31 mouse cellular contexts compared by ENCODE assay signal in genomic region chr15:79122546-79122945, GRCm38 (mm10). TPM values are rescaled to one million over a fixed set of nuclear protein-coding genes. Genes with fewer than 3 reads are reported as not detected.
DNase-seq lines count a peak whose midpoint lies in the region; ATAC-seq and TF ChIP-seq lines count a peak whose summit lies in the region.
"Had no signal": no experiment of that assay in that cellular context is flagged by ENCODE, and none has a peak within 500 bp of the region (broad histone marks: within the 10 kb centered on the region; RNA-seq: fewer than 3 reads in every experiment).

No protein-coding gene starts in this region.

- WGBS in heart, embryonic 16.5 days: 84% methylated on average over 13 of the region's 13 CpGs
- 78% methylated on average over 13 of the region's 13 CpGs for whole genome bisulfite sequencing in liver, embryonic 14.5 days (ENCODE audit: insufficient replicate concordance)
- 79% methylated on average over 13 of the region's 13 CpGs for WGBS in liver, embryonic 11.5 days
- WGBS in stomach, postnatal 0 days: 80% methylated on average over 13 of the region's 13 CpGs

- no peak overlapping the region for H3K4me3 ChIP-seq in heart, embryonic 16.5 days (ENCODE audit: low read length)
- no peak overlapping the region for H3K4me3 ChIP-seq in liver, embryonic 14.5 days (ENCODE audit: insufficient read depth in 1 of 2, low read depth in 2 of 2, low read length in 2 of 2)
- H3K4me3 ChIP-seq in liver, embryonic 11.5 days (ENCODE audit: low read depth, low read length): no peak overlapping the region
- H3K4me3 ChIP-seq in stomach, postnatal 0 days (ENCODE audit: low read depth, low read length): no peak overlapping the region
- H3K4me3 ChIP-seq: embryonic facial prominence, embryonic 12.5 days; forebrain, embryonic 15.5 days; hindbrain, embryonic 15.5 days; limb, embryonic 10.5 days; limb, embryonic 15.5 days; liver, embryonic 15.5 days; midbrain, embryonic 12.5 days; neural tube, embryonic 13.5 days had no signal

- TF ChIP-seq EP300 in liver, embryonic 14.5 days (IDR thresholded peaks at IDR 0.05; ENCODE audit: low read depth): no peak
- no peak for TF ChIP-seq EP300 in stomach, postnatal 0 days (optimal IDR thresholded peaks at IDR 0.05)

- H3K9ac ChIP-seq in heart, embryonic 16.5 days (ENCODE audit: low read length): peak overlapping the region; percentile 13
- H3K9ac ChIP-seq in liver, embryonic 14.5 days (replicated peaks): no peak overlapping the region
- no peak overlapping the region for H3K9ac ChIP-seq in liver, embryonic 11.5 days (ENCODE audit: low read depth, low read length)
- H3K9ac ChIP-seq in stomach, postnatal 0 days (ENCODE audit: low read length): no peak overlapping the region
- H3K9ac ChIP-seq: embryonic facial prominence, embryonic 12.5 days; forebrain, embryonic 15.5 days; hindbrain, embryonic 15.5 days; limb, embryonic 15.5 days; liver, embryonic 15.5 days; lung, embryonic 14.5 days; midbrain, embryonic 12.5 days; neural tube, embryonic 13.5 days had no signal

- ATAC-seq in heart, embryonic 16.5 days (replicated peaks; ENCODE audit: extremely low read depth, insufficient read depth, low FRiP score): no peak
- no peak for ATAC-seq in liver, embryonic 14.5 days (ENCODE audit: insufficient read depth)
- no peak for ATAC-seq in liver, embryonic 11.5 days (replicated peaks; ENCODE audit: low FRiP score)
- no peak for ATAC-seq in stomach, postnatal 0 days (ENCODE audit: low FRiP score, low TSS enrichment)
- ATAC-seq: forebrain, embryonic 15.5 days; Patski had no signal

- 0 out of 2 replicates have a peak, but pooled peaks have one; percentile 20 for TF ChIP-seq CTCF in liver, embryonic 14.5 days (IDR thresholded peaks at IDR 0.05; ENCODE audit: low read depth)
- TF ChIP-seq CTCF in stomach, postnatal 0 days (IDR thresholded peaks at IDR 0.05; ENCODE audit: low read depth): peak; percentile 22; the same call in 1 of the 2 replicates

- peaks cover 60% of the 10 kb centered on the region for H3K36me3 ChIP-seq in heart, embryonic 16.5 days (ENCODE audit: control insufficient read depth, insufficient read depth)
- no peaks in the 10 kb centered on the region for H3K36me3 ChIP-seq in liver, embryonic 14.5 days (replicated peaks; ENCODE audit: control insufficient read depth, insufficient read depth, low read depth)
- peaks cover 26% of the 10 kb centered on the region for H3K36me3 ChIP-seq in liver, embryonic 11.5 days (ENCODE audit: control insufficient read depth, insufficient read depth, low read length)
- H3K36me3 ChIP-seq in stomach, postnatal 0 days (ENCODE audit: control insufficient read depth, insufficient read depth, low read length): peaks cover 68% of the 10 kb centered on the region

- H3K9me3 ChIP-seq in heart, embryonic 16.5 days (replicated peaks; ENCODE audit: control insufficient read depth, low read length): no peaks in the 10 kb centered on the region
- H3K9me3 ChIP-seq in liver, embryonic 14.5 days (ENCODE audit: control insufficient read depth, low read length): no peaks in the 10 kb centered on the region
- no peaks in the 10 kb centered on the region for H3K9me3 ChIP-seq in liver, embryonic 11.5 days (ENCODE audit: control insufficient read depth, low read length)
- H3K9me3 ChIP-seq in stomach, postnatal 0 days (ENCODE audit: control insufficient read depth, low read length): no peaks in the 10 kb centered on the region
- H3K9me3 ChIP-seq: embryonic facial prominence, embryonic 12.5 days; forebrain, embryonic 15.5 days; hindbrain, embryonic 15.5 days; limb, embryonic 10.5 days; limb, embryonic 15.5 days; liver, embryonic 15.5 days; midbrain, embryonic 12.5 days; neural tube, embryonic 13.5 days had no signal

- H3K27me3 ChIP-seq in heart, embryonic 16.5 days (ENCODE audit: control insufficient read depth, insufficient read depth, low read length): no peaks in the 10 kb centered on the region
- no peaks in the 10 kb centered on the region for H3K27me3 ChIP-seq in liver, embryonic 14.5 days (ENCODE audit: control insufficient read depth, insufficient read depth, low read length)
- no peaks in the 10 kb centered on the region for H3K27me3 ChIP-seq in liver, embryonic 11.5 days (replicated peaks; ENCODE audit: control insufficient read depth, insufficient read depth, low read length)
- no peaks in the 10 kb centered on the region for H3K27me3 ChIP-seq in stomach, postnatal 0 days (ENCODE audit: control insufficient read depth, insufficient read depth, low read length)
- H3K27me3 ChIP-seq: embryonic facial prominence, embryonic 12.5 days; forebrain, embryonic 15.5 days; hindbrain, embryonic 15.5 days; limb, embryonic 15.5 days; liver, embryonic 15.5 days; midbrain, embryonic 12.5 days; neural tube, embryonic 13.5 days; Patski had no signal

- H3K27ac ChIP-seq in heart, embryonic 16.5 days (ENCODE audit: low read length): peak overlapping the region; percentile 95
- no peak overlapping the region for H3K27ac ChIP-seq in liver, embryonic 14.5 days
- no peak overlapping the region for H3K27ac ChIP-seq in liver, embryonic 11.5 days (ENCODE audit: low read depth, low read length)
- H3K27ac ChIP-seq in stomach, postnatal 0 days (replicated peaks): no peak overlapping the region
- H3K27ac ChIP-seq: embryonic facial prominence, embryonic 12.5 days; forebrain, embryonic 15.5 days; hindbrain, embryonic 15.5 days; limb, embryonic 10.5 days; limb, embryonic 15.5 days; liver, embryonic 15.5 days; midbrain, embryonic 12.5 days; neural tube, embryonic 13.5 days had no signal

- peaks cover 24% of the 10 kb centered on the region for H3K4me1 ChIP-seq in heart, embryonic 16.5 days (ENCODE audit: control insufficient read depth, insufficient read depth, low read length)
- no peaks in the 10 kb centered on the region for H3K4me1 ChIP-seq in liver, embryonic 14.5 days (replicated peaks; ENCODE audit: control insufficient read depth in 2 of 2, insufficient read depth in 2 of 2, low read length in 1 of 2)
- no peaks in the 10 kb centered on the region for H3K4me1 ChIP-seq in liver, embryonic 11.5 days (replicated peaks; ENCODE audit: control insufficient read depth, insufficient read depth, low read length)
- no peaks in the 10 kb centered on the region for H3K4me1 ChIP-seq in stomach, postnatal 0 days (replicated peaks; ENCODE audit: control insufficient read depth, insufficient read depth)
- H3K4me1 ChIP-seq: embryonic facial prominence, embryonic 12.5 days; forebrain, embryonic 15.5 days; hindbrain, embryonic 15.5 days; limb, embryonic 10.5 days; limb, embryonic 15.5 days; liver, embryonic 15.5 days; midbrain, embryonic 12.5 days; neural tube, embryonic 13.5 days had no signal

- DNase-seq in heart, adult 11 months: peak; percentile 90
- DNase-seq in heart, postnatal 4 days: no peak
- DNase-seq in heart, adult 8-10 months (ENCODE audit: low spot score): no peak
- no peak for DNase-seq in liver, embryonic 14.5 days (ENCODE audit: low read depth in 3 of 3, low spot score in 3 of 3)
- DNase-seq in liver, embryonic 11.5 days (ENCODE audit: low spot score): no peak
- DNase-seq in stomach, postnatal 0 days (ENCODE audit: low spot score): no peak
- DNase-seq: cerebellum, adult 11-12 months; cerebellum, adult 9-11 months; embryo, embryonic 11 days; gastrocnemius, postnatal 14 days; kidney, adult 18-20 months; kidney, postnatal 4 days; lung, embryonic 14.5 days; lung, postnatal 36 days; right cerebral cortex, postnatal 4 days; thymus, adult 2 months; thymus, postnatal 36 days had no signal

- no peak overlapping the region for H3K4me2 ChIP-seq in heart, embryonic 16.5 days (ENCODE audit: low read depth, low read length)
- no peak overlapping the region for H3K4me2 ChIP-seq in liver, embryonic 14.5 days (ENCODE audit: low read depth)
- H3K4me2 ChIP-seq in liver, embryonic 11.5 days: no peak overlapping the region
- no peak overlapping the region for H3K4me2 ChIP-seq in stomach, postnatal 0 days (replicated peaks; ENCODE audit: low read depth)
- H3K4me2 ChIP-seq: embryonic facial prominence, embryonic 12.5 days; forebrain, embryonic 15.5 days; hindbrain, embryonic 15.5 days; limb, embryonic 15.5 days; liver, embryonic 15.5 days; lung, embryonic 14.5 days; midbrain, embryonic 12.5 days; neural tube, embryonic 13.5 days had no signal

RNA-seq across cellular contexts. Expression of gene Micall1, which starts 13.8 kb away (rescaled TPM):
- 100 to 1,000 TPM in 1 of 2 experiments, 10 to 100 TPM in 1; 92.8 to 101 TPM for total RNA-seq in heart, postnatal 4 days (2021)
- 21.1 and 23.2 TPM in 2 replicates for polyA plus RNA-seq in heart, embryonic 16.5 days (2015; fragmentation: Nextera tagmentation; extraction: Ambion mirVana)
- total RNA-seq in heart, adult 8-10 months (2022): 10 to 100 TPM; 41.2 to 42.2 (median 41.5) TPM
- 1.6 and 1.7 TPM in 2 replicates for polyA plus RNA-seq in liver, embryonic 14.5 days (2012; rRNA removed)
- 0.69 and 0.71 TPM in 2 replicates for polyA plus RNA-seq in liver, embryonic 14.5 days (2014; fragmentation: Nextera tagmentation; extraction: Ambion mirVana)
- 4.1 and 5.7 TPM in 2 replicates for polyA plus RNA-seq in liver, embryonic 11.5 days (2014; fragmentation: Nextera tagmentation; extraction: Ambion mirVana)
- 7.0 and 7.8 TPM in 2 replicates for polyA plus RNA-seq in stomach, postnatal 0 days (2015; fragmentation: Nextera tagmentation; extraction: Ambion mirVana)

RNA-seq across cellular contexts. Expression of gene Polr2f, which starts 18.3 kb away (rescaled TPM):
- 100 to 1,000 TPM; 126 to 139 TPM for total RNA-seq in heart, postnatal 4 days (2021)
- polyA plus RNA-seq in heart, embryonic 16.5 days (2015; fragmentation: Nextera tagmentation; extraction: Ambion mirVana): 222 and 262 TPM in 2 replicates
- 100 to 1,000 TPM; 124 to 149 (median 135) TPM for total RNA-seq in heart, adult 8-10 months (2022)
- polyA plus RNA-seq in liver, embryonic 14.5 days (2012; rRNA removed): 53.9 and 112 TPM in 2 replicates
- polyA plus RNA-seq in liver, embryonic 14.5 days (2014; fragmentation: Nextera tagmentation; extraction: Ambion mirVana): 181 and 183 TPM in 2 replicates
- polyA plus RNA-seq in liver, embryonic 11.5 days (2014; fragmentation: Nextera tagmentation; extraction: Ambion mirVana): 432 and 463 TPM in 2 replicates
- 308 and 320 TPM in 2 replicates for polyA plus RNA-seq in stomach, postnatal 0 days (2015; fragmentation: Nextera tagmentation; extraction: Ambion mirVana)

RNA-seq across cellular contexts. Expression of gene 1700088E04Rik, which starts 18.5 kb away (rescaled TPM):
- 1 to 10 TPM; 1.2 to 2.1 TPM for total RNA-seq in heart, postnatal 4 days (2021)
- 11.0 and 12.0 TPM in 2 replicates for polyA plus RNA-seq in heart, embryonic 16.5 days (2015; fragmentation: Nextera tagmentation; extraction: Ambion mirVana)
- total RNA-seq in heart, adult 8-10 months (2022): 1 to 10 TPM; 1.6 to 2.7 (median 2.4) TPM
- polyA plus RNA-seq in liver, embryonic 14.5 days (2012; rRNA removed): 0.19 and 0.46 TPM in 2 replicates
- polyA plus RNA-seq in liver, embryonic 14.5 days (2014; fragmentation: Nextera tagmentation; extraction: Ambion mirVana): 0.52 and 0.93 TPM in 2 replicates
- polyA plus RNA-seq in liver, embryonic 11.5 days (2014; fragmentation: Nextera tagmentation; extraction: Ambion mirVana): 1.8 and 2.2 TPM in 2 replicates
- polyA plus RNA-seq in stomach, postnatal 0 days (2015; fragmentation: Nextera tagmentation; extraction: Ambion mirVana): 6.4 and 7.9 TPM in 2 replicates
- total RNA-seq: granulocyte monocyte progenitor cell, adult 5-6 weeks; megakaryocyte, adult 5-6 weeks had no signal

RNA-seq across cellular contexts. Expression of gene Sox10, which starts 42.5 kb away (rescaled TPM):
- total RNA-seq in heart, postnatal 4 days (2021): under 1 TPM; 0.55 to 0.90 TPM
- polyA plus RNA-seq in heart, embryonic 16.5 days (2015; fragmentation: Nextera tagmentation; extraction: Ambion mirVana): 0.39 and 0.59 TPM in 2 replicates
- total RNA-seq in heart, adult 8-10 months (2022): 1 to 10 TPM in 2 of 4 experiments, under 1 TPM in 2; 0.55 to 1.7 (median 0.94) TPM
- polyA plus RNA-seq in liver, embryonic 14.5 days (2012; rRNA removed): 0.12 and 0.24 TPM in 2 replicates
- 0.14 TPM in 1 of 2 replicates, not detected in the other for polyA plus RNA-seq in liver, embryonic 14.5 days (2014; fragmentation: Nextera tagmentation; extraction: Ambion mirVana)
- 0.81 and 0.84 TPM in 2 replicates for polyA plus RNA-seq in liver, embryonic 11.5 days (2014; fragmentation: Nextera tagmentation; extraction: Ambion mirVana)
- polyA plus RNA-seq in stomach, postnatal 0 days (2015; fragmentation: Nextera tagmentation; extraction: Ambion mirVana): 3.6 and 3.9 TPM in 2 replicates
- total RNA-seq: granulocyte monocyte progenitor cell, adult 5-6 weeks; hematopoietic stem cell, adult 5-6 weeks; megakaryocyte, adult 5-6 weeks; MEL had no signal
- polyA plus RNA-seq: Patski had no signal

RNA-seq across cellular contexts. Expression of gene Eif3l, which starts 47.6 kb away (rescaled TPM):
- total RNA-seq in heart, postnatal 4 days (2021): 100 to 1,000 TPM; 103 to 109 TPM
- 151 and 161 TPM in 2 replicates for polyA plus RNA-seq in heart, embryonic 16.5 days (2015; fragmentation: Nextera tagmentation; extraction: Ambion mirVana)
- 10 to 100 TPM; 70.2 to 76.0 (median 74.9) TPM for total RNA-seq in heart, adult 8-10 months (2022)
- 99.9 and 104 TPM in 2 replicates for polyA plus RNA-seq in liver, embryonic 14.5 days (2012; rRNA removed)
- 130 and 132 TPM in 2 replicates for polyA plus RNA-seq in liver, embryonic 14.5 days (2014; fragmentation: Nextera tagmentation; extraction: Ambion mirVana)
- 257 and 291 TPM in 2 replicates for polyA plus RNA-seq in liver, embryonic 11.5 days (2014; fragmentation: Nextera tagmentation; extraction: Ambion mirVana)
- 132 and 135 TPM in 2 replicates for polyA plus RNA-seq in stomach, postnatal 0 days (2015; fragmentation: Nextera tagmentation; extraction: Ambion mirVana)
